Mouse (Mus musculus): ENCODE results near the gene Itga9.

Itga9 gene

DNA sequence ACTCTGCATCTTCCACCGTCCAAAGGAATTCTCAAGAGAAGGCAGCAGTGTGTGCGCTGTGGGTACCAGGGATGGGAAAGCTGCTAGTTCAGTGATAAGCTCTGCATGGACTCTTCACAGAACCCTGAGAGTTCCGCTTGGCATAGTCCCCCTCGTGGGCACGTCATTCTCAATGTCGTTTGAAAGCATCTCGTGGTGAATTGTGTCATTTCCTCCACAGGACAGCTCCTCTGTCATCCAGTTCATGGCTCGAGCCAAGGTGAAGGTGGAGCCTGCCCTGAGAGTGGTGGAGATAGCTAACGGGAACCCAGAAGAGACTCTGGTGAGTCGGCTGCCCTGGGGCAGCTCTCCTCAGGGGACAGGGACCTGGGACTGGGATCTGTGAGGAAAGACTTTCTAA lies 270.4 kb downstream of the Itga9 start:
- DNase-seq (ENCODE audit: low spot score), result no peak

DNA sequence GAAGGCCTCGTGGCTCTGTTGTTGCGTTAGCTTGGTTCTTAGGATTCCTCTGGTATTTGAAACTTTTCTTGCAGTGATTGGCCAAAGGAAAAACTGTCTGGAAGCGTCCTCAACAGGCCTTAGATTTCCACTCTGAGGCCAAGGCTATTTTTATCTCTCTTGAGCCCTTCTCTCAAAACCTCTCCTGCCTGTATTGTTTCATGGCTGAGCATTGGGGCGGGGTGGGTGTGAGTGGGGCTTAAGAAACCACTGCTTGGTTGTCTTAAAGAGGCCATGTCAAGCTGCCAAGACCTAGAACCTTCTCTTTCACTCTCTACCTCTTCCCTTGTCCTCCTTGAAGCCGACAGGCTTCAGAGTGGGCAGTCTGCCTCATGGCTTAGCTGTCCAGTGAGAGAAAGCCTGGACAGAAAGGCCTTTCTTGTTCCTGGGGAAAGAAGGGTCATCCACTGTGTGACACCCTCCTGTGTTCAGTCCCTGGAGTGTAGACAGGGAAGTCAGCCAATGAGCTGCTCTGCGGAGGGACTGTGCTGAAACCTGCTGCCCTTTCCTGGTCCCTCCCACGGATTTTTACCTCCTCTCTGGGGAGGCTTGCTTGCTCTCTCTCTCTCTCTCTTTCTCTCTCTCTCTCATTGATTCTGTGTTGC lies 271.0 kb downstream of the Itga9 start:
- no peak for DNase-seq (ENCODE audit: low spot score)

DNA sequence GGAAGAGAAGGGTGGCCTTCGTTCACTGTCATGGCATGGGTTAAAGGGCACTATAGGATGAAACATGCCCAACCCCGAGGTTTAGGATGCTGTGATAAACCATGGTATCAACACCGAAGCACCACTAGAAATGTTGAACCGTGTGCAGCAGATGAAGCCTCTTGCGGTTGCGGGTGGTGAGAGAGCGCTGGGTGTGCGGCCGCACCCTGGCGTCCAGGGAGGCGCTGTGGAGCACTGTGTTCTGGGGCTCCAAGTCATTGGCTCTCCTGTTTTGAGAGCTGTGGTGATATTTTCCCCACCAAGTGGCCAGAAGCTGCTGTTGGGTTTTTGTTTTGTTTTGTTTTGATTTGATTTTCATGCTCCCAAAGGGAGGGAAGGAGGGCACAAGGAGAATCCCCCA lies 272.1 kb downstream of the Itga9 start:
- no peak for DNase-seq (ENCODE audit: low spot score)

GRCm38 (mm10) chr9:118881281-118881945 lies 274.9 kb downstream of the Itga9 start:
- DNase-seq (ENCODE audit: low spot score), result no peak

DNA sequence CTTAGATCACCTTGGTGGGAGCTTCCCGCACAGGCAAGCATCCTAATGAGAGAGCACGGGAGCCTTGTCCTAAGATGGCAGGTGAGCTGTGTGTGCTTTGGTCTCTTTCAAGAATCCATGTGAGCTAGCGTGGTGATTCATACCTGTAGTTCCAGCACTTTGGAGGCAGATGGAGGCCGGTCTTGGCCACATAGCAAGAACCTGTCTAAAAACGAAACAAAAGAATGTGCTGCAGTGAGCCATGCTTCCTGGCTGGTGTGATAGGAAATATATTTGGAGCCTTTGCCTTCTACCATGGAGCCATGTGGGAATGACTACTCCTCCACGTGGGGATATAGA lies 275.4 kb downstream of the Itga9 start:
- DNase-seq (ENCODE audit: low spot score), result no peak

DNA sequence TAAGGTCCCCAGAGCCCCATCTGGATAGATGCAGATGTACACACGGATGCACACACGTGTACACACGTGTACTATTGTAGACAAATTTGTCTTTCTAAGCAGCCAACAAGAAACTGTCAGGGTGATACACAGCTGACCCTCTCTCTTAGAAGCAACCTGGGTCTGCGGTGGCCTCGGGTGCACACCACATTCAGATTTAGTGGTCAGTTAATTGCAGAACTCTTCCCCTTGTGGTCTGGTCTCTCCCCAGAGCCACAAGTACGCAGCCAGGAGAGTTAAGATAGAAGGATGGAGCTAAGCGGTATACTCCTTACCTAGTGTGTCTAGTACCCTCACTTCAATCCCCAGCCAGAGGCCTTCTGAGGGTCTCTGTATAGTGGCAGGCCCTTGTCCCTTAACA lies 276.7 kb downstream of the Itga9 start:
- DNase-seq (ENCODE audit: low spot score), result no peak

GRCm38 (mm10) chr9:118885785-118886184 lies 279.3 kb downstream of the Itga9 start:
- no peak for DNase-seq (ENCODE audit: low spot score)

DNA sequence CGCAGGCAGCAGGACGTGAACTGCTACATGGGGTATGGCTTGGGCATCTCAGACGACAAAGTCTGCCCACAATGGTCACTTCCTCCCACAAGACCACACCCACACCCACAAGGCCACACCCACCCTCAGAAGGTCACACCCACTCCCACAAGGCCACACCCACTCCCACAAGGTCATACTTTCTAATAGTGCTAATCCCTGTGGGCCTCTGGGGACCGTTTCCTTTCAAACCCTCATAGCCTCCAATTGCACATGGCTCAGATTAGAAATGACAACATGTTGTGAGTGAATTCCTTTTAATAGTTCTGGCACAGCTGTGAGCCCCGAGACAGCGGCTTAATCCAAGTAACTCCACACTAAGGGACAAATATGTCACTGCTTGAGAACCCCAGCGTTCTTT lies 280.7 kb downstream of the Itga9 start:
- no peak for DNase-seq (ENCODE audit: low spot score)

DNA sequence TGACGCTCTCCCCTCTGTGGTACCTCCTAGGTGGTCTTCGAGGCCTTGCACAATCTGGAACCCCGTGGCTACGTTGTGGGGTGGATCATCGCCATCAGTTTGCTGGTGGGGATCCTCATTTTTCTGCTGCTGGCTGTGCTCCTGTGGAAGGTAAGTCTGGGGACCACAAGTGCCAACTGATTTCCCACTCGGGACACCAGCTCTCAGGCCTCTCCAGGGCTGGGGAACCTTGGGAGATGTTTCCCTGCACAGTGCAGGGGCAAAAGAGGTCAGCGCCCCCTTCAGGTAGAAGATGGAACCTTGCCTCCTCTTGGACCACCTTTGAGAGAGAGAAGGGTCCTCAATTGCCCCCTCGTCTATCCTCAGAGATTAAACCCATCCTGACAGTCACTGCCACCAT lies 281.2 kb downstream of the Itga9 start:
- no peak for DNase-seq (ENCODE audit: low spot score)

DNA sequence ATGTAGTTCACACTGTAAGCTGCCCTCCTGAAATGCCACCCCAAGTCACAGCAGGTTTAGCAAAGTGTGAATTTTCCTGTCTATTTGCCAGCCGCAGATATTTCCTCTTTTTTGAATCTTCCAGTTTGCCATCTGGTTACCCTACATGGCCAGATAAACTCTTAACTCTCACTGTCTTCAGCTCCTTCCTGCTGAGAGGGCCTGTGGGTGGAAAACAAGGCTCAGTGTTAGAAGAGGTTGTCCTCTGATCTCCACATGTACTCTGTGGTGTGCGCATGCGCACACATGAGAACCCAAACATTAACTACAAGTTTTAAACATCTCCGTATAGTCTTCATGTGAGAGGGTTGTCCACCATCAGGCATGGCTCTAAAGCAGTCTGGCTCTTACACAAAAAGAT lies 283.7 kb downstream of the Itga9 start:
- no peak for DNase-seq (ENCODE audit: low spot score)

GRCm38 (mm10) chr9:118890645-118891044 lies 284.2 kb downstream of the Itga9 start:
- no peak for DNase-seq (ENCODE audit: low spot score)

DNA sequence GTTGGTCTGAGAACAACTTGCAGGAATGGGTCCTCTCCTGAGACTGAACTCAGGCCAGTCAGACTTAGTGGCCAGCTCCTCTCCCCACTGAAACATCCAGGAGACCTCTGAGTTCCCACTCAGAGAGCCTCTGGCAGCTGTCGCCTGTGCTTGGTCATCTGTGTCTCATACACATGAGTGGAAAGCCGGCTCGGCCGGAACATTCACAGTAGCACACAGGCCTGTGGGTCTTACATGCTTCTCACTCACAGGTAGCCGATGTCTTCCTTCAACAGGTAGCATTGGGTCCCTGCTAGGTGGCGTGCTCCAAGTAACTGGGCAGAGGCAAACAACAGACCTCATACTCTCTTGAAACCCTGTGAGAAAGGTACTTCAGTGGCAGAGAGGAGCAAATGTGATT lies 284.6 kb downstream of the Itga9 start:
- no peak for DNase-seq (ENCODE audit: low spot score)

DNA sequence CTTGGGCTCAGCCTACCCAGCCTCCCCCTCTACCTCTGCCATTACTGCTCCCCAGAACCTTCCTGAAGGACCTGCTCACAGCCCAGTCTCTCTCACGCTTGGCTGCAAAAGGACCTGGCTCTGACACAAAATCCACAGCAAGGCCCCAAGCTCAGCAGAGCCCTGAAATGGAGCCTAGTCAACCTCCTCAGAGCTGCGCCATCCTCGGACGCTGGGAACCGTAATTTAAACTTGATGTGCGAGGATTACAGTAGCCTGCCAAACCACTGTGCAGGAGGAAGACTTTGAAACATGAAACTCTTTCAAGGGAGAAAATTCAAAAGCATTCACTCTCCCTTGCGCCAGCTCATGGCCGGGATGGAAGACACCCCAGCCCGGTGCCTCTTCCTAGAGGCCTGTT lies 285.1 kb downstream of the Itga9 start:
- no peak for DNase-seq (ENCODE audit: low spot score)

GRCm38 (mm10) chr9:118895101-118895500 lies 288.6 kb downstream of the Itga9 start:
- no peak for DNase-seq (ENCODE audit: low spot score)

DNA sequence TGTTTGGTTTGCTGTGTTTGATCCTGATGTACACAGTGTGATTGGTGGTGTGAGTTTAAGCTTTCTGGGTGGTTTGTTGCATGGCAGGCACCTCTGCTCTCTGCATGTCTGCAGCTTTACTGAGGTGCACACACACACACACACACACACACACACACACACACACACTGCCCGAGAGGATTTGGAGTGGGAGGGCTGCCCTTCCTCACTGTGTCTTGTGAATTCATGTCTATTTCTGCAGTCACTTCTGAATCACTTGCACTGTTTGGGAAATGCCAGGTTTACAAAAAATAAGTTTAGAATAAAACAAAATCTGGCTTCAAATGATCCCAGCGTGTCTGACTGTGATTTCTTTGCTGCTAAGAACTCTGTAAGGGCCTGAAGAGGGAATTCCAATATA lies 294.2 kb downstream of the Itga9 start:
- DNase-seq (ENCODE audit: low spot score), result no peak

DNA sequence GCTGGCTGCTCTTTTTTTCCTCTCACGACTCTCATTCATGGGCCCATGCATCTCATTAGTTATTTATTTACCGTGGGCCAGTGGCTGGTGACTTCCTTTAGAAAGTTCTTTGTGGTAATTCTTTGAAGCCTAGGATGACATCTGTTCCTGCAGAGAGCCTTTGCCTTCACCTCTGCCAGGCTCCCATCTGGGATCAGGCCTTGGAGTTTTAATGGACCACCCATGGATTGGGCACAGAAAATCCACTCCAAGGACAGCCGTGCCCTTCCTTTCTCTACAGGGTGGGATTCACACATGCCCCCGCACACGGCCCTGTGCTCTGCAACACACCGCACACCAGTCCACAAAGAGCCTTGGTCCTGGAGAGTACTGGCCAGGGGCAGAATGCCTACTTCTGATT lies 295.4 kb downstream of the Itga9 start:
- peak; percentile 33 for DNase-seq (ENCODE audit: low spot score)

DNA sequence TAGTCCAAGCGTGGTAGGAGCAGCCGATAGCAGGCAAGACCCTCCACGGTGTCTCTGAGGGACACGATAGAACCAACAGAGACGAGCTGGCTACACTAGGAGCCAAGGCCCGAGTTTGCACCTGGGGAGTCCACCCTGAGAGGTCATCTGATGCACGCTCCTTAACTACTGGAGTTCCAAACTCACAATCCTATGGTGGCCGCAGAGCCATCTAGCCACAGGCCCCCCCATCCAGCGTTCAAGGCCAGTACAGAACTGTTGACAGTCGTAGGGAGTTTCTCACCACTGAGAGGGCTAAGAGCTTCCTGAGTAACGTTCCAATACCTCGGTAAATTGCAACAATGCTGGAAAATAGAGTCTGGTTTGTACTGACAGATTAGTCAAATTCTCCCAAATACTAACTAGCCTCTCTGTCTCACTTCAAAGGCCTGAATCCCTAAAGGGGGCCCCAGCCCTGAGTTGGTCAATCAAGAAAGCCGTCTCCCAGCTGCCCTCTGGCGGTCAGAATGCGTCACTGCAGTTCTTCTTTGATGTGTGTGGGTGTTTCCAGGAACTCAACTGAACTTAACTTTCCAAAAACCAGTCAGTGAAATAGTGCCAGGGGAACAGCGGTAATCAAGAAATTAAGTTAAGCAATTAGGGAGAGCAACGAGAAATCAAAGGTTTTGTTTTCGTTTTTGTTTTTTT lies 301.6 kb downstream of the Itga9 start:
- peak; percentile 96 for DNase-seq (ENCODE audit: low spot score)

- DNase-seq (ENCODE audit: low spot score), result no peak
Measured at GRCm38 (mm10) chr9:118913048-118913447, 306.6 kb downstream of the Itga9 start.

DNA sequence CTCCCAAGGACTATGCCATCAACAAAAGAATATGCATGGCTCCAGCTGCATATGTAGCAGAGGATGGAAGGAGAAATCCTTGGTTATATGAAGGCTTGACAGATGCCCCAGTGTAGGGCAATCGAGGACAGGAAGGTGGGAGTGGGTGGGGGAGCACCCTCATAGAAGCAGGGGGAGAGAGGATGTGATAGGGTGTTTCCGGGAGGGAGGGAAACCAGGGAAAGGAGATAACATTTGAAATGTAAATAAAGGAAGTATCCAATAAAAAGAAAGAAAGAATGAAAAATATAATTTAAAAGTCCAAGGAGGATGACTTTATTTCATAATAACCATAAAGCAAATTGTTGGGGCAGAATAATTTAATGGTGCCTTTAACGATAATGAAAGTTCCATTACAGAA lies 307.1 kb downstream of the Itga9 start:
- DNase-seq (ENCODE audit: low spot score), result no peak

DNA sequence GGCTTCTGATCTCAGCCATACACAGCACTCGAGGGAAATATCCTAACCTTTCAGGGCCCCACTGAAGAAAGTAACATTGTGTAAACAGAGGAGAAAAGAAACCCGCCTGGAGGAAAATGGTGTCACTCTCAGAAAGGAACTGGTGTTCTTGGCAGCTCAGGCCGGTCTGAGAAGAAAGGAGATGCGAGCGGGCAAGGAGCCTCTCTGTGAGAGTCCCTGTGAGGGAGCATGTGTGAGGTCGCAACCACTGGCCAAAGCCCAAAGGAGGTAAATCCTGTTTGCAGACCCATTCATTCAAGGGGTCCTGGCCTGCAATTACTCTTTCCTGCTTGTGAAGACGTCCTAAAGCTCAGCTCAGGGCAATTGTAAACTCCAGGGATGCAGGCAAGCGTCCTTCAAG lies 308.1 kb downstream of the Itga9 start:
- DNase-seq (ENCODE audit: low spot score), result no peak

GRCm38 (mm10) chr9:118915290-118915689 lies 308.8 kb downstream of the Itga9 start:
- DNase-seq (ENCODE audit: low spot score), result peak; percentile 65

GRCm38 (mm10) chr9:118919672-118920186 lies 313.2 kb downstream of the Itga9 start:
- no peak for DNase-seq (ENCODE audit: low spot score)

DNA sequence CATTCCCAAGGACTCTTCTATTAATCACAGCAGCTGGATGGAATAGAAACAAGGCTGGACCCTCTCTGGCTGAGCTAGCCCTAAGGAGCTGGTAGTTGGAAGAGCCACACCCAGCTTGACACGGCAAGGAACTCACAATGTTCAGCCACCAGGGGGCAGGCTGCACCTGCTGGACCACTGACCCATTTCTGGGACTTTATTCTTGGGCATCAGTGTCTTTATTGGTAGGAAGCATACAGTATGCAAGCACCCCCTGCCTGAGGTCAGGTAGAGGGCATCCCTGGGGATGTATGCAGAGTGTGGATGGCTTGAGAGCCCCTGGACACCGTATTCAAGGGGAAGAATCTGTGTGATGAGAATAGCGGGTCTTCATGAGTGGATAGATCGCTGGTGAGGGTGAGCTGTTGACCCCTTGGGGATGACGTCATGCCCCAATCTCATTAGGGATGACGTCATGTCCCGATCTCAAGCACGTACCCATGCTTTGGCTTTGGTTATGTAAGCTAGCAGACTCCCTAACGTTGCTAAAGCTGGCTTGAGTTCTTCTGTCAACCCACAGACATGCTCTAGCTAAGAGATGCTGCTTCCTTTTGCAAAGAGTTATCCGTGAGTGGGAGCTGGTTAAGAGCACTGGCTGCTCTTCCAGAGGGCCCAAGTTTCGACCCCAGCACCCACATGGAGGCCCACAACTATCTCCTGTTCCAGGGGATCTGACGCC lies 314.5 kb downstream of the Itga9 start:
- DNase-seq (ENCODE audit: low spot score), result peak; percentile 91

Measured in embryo, embryonic 10.5 days (tissue).